Mouse (Mus musculus): ENCODE data around the gene Msmo1. TPM values are rescaled to one million over a fixed set of nuclear protein-coding genes. Genes with fewer than 3 reads are reported as not detected.

Gene Msmo1
- 100 to 1,000 TPM; 225 to 240 TPM for total RNA-seq (2021)
- long read RNA-seq, experiment 1, transcript Msmo1-201 (6 exons, 2,044 nt) = major isoform, 230 of 240 reads
- long read RNA-seq, experiment 1, partial matches to known transcripts = 7 of 240 reads
- long read RNA-seq, experiment 1, other reads (novel, unspliced or antisense) = 2 of 240 reads
- long read RNA-seq, experiment 2, transcript Msmo1-201 (6 exons, 2,044 nt) = major isoform, 522 of 545 reads
- long read RNA-seq, experiment 2, partial matches to known transcripts = 12 of 545 reads
- long read RNA-seq, experiment 2, other reads (novel, unspliced or antisense) = 10 of 545 reads

DNA sequence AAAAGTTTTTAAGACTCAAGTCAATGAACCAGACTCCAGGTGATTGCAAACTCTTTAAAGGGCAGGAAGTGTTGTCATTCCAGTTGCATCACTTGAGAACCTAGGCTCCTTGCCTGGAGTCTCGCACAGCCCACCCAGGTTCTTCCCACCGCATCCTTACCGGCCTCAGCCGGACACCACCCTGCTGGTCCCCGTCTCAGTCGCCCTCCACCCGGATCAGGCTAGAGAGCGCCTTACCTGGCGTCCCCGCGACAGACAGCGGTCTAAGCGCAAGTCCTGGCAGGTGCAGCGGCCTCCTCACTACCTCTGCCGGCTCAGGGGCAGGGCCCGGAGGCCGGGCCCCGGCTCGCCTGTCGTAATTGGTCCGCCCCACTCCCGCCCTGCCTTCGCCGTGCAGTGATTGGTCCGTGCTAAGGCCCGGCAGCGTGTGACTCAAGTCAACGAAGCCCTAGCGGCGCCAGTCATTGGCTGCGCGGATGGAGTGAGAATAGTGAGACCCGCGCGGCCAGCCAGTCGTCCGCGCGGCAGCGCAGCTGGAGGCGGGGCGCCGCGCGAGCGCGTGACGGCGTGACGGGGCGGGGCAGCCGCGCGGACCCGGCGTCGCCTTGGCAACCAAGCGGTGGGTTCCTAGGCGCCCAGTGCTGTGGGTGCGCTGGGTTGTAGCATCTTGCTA, at the start of gene Msmo1:
Gene Msmo1 (minus strand): TSS at position 522 of the 673 bp plus-strand sequence.
- DNase-seq (ENCODE audit: low spot score in 2 of 2) = peak; percentile 86 to 89

DNA sequence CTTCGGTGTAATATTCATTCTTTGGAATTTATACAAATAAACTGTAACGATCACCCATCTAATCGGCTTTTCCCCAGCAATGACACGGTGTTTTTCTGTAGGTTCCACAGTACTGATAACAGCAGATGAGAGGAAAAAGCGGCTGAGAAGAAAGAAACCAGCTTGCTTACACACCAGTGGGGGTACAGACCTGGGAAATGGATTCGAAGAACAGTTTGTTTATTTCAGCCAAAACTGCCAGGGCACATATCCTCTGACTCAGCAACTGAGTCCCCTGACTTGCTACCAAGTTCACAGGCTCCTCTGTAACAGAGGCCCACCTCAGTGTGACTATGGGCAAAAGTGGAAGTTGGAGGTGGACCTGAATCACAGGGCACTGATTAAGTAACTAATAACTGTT, 48.4 kb upstream of the Msmo1 start:
- DNase-seq (ENCODE audit: low spot score in 2 of 2) = no peak

DNA sequence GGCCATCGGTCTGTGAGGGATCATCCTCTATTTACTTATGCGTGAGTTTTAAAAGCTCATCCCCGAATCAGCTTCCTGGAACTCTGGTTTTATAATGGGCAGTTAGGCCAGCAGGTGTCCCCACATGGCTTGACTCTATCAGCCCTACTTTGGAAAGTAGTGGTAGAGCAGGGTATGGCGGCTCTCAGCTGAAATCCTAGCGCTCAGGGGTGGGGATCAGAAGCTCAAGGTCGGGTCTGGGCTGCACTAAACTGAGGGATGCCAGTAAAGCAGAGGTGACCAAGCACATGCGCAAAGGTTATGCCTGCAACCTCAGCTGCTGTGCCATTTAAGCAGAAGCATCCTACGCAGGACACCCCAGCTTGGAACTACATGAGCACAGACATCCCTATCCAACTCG, 44.3 kb upstream of the Msmo1 start:
- no peak for DNase-seq (ENCODE audit: low spot score in 2 of 2)

DNA sequence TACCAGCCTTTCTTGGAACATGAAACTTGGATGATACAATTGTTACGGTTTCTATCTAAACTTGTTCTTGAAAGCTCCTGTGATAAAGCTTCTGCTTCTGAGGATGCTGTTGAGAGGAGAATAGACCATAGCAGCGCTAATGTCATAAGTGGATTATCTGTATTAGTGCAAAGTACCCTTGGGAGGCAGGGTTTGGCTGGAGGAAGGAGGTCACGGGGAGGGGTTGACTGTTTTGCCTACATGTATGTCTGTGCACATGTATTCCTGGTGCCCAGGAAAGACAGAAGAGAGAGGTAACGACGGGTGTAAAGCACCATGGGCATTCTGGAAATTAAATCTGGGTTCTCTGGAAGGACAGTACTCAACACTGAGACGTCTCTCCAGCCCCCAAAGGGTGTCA, 40.5 kb upstream of the Msmo1 start:
- DNase-seq (ENCODE audit: low spot score in 2 of 2) = no peak

DNA sequence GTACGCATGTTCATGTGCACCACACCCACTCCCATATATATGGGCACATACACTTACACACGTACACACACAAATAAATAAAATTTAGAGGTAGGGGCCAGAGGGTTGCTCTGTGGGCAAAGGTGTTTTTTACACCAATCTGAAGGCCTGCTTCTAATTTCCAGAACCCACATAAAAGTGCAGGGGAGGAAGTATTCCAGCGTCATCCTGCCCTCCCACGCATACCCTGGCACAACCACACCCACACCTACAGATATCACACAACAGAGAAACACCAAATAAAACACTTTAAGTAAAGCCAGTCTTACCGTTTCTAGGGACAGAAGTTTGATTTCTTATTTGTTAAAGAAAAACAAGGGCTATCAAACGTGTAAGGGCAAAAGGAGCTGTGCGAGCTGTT, 37.2 kb upstream of the Msmo1 start:
- no peak for DNase-seq (ENCODE audit: low spot score in 2 of 2)

DNA sequence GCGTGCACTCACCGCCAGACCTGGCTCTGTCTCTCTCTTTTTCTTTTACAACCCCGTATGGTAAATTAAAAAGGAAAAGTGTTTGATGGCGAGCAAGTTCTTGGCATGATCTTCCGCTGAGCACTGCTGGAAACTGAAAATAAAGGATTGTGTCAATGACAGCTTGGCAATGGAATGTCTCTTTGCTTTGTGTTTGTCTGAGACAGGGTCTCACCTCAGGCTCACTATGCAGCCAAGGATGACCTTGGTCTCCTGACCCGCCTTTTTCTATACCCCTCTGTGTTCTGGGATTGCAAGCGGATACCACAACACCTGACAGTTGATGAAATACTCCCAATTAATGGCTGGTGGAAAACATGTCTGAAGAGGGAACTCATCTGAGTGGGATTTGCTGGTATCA, 36.0 kb upstream of the Msmo1 start:
- DNase-seq (ENCODE audit: low spot score in 2 of 2) = no peak

DNA sequence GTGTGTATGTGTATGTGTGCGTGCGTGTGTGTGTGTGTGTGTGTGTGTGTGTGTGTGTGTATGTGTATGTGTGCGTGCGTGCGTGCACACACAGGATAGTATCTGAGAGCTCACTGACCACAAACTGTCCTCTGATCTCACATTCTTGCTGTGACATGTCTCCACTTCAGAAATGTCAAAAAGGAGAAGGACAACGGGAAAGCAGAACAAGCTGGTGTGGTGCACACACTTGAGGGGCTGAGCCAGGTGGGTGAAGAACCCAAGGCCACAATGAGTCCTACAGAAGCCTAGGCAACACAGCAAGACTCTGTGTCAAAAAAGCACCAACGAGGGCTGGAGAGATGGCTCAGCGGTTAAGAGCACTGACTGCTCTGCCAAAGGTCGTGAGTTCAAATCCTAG, 35.1 kb upstream of the Msmo1 start:
- DNase-seq (ENCODE audit: low spot score in 2 of 2) = no peak

DNA sequence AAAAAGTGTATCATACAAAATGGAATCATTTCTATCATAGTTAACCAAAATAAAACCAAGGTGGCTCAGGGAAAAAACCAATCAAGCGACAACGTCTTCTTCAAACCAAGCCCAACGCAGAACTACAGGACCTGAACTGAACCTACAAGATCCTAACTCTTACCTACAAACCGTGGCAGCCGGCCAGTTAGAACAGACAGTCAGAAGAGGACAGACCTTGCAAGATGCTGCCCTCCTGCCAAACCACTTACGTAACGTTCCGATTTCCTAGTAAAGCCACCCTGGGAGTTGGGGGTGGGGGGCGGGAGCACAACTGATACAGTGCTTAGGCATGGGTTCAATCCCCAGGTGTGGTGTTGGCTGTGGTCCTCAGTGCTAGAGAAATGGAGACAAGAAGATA, 33.5 kb upstream of the Msmo1 start:
- peak in 1 of 2 experiments; percentile 37 for DNase-seq (ENCODE audit: low spot score in 2 of 2)

DNA sequence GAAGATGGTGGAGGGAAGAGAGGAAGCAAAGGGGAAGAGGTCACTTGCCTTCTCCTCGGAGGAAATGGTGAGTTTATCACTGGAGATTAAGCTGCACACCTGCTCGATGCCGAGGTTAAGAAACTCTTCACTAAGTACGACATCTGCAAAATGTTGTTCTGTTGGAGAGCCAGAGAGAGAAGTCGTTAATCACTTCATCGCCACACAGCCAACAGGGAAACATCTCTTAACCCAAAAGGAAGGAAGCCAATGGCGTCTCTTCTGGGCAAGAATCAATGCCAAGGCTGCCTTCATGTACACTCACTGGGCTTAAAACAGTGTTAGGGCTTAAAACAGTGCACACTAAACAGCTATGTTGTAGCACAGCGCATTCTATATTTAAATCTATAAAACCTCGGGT, 30.5 kb upstream of the Msmo1 start:
- no peak for DNase-seq (ENCODE audit: low spot score in 2 of 2)

DNA sequence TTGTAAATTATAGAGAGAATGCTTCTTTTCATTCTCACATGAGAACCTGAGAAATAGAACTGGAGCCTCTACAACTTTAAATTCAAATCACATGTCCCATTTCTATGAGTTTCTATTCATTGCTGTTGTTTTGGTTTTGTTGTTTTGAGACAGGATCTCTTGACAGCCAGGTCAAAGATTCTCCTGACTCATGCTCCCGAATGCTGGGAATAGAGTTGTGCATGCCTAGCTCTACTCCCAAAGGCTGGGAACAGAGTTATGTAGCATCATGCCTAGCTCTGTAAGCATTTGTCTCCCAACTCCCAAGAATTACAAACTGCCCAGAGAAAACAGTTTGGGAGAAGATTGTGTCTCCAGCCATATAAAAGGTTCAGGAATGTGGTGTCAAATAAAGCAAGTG, 29.2 kb upstream of the Msmo1 start:
- DNase-seq (ENCODE audit: low spot score in 2 of 2) = no peak

DNA sequence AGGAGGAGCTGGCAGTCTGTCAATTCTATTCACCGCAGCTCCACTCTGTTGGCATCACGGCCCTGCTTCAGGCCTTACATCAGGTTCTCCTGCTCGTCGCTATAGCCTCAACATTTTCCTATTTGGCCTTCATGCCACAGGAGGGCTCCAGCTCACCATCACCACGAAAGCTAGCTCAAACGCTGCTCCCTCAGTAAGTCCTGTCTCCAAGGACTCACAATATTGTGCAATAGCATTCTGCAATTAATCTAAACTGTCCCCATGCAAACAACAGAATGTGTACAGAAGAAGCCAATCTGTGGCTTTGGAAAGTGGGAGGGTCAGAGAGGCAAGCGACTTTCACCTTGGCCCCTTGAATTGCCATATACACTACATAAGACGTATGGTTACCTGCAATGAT, 27.8 kb upstream of the Msmo1 start:
- DNase-seq (ENCODE audit: low spot score in 2 of 2) = no peak

DNA sequence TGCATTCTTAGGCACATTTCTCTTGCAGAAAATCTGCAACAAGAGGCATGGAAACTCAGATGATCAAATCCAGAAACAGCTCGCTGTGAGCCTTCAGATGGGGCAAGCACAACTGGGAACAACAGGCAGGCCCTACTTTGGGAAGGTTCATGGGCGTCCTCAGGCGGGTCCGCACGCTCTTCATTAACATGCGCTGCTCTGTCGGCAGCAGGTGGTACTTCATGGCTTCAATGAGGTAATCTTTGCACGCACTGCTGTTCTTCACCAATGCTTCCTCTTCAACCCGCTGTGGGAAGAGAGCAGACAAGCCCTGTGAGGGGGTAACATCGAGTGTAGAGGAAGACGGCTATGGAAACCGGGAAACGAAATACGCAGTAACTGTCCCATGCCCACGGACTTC, 24.4 kb upstream of the Msmo1 start:
- DNase-seq (ENCODE audit: low spot score in 2 of 2) = no peak

DNA sequence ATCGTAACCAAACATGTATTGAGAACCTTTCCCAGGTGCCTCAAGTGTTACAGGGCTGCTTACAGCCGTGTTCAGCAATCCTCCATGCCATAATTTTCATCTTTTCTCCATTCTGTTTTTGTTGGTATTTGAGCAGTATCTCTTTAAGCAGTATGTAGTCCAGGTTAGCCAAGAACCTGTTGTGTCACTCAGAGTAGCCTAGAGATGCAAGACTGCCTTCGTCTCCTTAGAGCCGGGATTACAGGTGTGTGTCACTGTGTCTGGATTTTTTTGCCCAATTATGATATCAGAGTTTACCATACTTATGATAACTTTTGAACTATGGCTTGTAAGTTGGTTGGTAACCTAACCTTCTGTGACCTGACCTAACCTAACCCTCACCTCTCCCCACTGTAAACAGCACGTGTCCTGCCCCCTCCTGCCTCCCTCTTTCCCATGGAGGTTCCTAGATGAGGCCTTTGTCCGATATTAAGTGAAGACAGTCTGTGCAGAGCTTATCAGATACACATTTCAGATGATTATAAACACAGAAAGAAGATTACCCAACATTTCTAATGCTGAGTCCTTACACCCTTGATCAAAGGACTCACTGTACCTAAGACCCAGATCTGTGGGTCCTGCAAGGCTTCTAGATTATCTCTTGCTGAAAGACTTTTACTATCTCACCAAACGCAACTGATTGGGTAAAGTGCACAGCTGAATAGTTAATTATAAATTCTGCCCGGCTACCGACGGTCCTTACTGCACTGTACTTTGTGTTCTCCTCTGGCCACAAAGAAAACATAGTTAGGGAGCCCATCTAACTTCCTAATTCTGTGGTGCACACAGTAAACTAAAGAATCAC, 12.8 kb upstream of the Msmo1 start:
- DNase-seq (ENCODE audit: low spot score in 2 of 2) = no peak

DNA sequence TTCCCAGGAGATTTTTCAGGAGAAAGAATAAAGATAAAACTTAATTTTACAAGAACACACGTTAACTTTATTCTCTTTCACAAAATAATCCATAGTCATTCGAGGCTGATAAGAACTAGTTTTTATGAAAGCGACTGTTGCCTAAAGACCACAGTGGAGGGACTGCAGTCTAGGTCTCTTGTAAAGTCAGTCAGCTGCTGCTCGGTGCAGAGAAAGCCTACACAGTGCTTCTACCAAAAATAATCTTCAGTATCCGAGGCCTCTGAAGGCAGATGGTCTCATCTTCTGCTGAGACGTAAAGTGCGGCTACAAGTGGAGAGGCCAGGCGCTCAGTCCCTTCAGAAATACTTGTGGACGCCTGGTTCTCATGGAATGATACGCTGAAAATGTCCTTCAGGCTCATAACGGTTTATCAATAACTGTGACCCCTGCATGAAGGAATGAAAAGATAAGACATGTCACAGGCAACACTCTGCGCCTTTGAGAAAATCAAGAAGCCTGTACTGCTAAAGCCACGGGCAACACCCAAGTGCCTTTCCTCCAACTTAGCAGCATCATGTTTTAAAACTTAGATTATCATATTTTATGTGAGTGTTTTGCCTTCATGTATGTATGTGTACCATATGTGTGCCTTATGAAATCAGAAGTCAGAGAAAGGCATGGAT, 7.1 kb upstream of the Msmo1 start:
- DNase-seq (ENCODE audit: low spot score in 2 of 2) = no peak

DNA sequence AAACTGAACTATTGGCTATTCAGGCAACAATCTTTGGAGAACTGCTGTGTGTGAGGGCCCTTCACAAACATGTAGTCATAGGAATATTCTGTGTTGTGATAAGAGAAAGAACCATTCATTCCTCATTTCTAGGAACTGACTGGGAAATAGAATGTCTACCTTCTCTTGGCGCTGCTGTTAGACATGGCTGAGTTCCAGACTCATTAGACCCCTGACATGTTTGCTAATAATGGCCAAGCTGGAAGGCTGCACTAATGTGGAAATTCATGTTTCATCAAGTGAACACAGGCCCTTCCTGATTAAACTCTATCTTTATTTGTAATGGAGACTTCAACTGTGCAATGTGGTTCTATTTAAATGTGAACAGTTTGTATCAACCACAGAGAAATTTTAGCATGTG, 5.3 kb upstream of the Msmo1 start:
- DNase-seq (ENCODE audit: low spot score in 2 of 2) = no peak

DNA sequence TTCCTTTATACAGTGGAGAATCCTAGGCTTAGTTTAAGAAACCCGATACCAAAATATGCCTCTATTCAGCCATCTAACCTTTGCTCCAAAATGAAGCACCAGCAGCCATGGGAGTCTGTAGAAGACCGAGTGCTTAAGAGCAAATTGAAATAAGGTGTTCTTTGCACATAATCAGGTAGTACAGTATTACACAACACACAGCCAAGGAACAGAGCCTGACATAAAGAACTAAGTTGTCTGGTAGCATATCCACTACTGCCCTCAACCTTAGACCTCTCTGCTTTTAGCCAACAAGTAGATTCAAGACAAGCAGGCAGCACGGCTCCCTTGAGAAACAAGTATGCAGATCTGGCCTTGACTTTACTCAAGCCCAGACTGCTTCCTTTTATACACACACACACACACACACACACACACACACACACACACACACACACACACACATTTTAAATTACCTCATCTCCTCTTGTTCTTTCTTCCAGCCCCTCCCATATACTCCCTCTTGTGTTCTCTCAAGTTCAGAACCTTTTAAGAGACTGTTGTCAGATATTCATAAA, 3.3 kb upstream of the Msmo1 start:
- peak in 1 of 2 experiments; percentile 16 for DNase-seq (ENCODE audit: low spot score in 2 of 2)

DNA sequence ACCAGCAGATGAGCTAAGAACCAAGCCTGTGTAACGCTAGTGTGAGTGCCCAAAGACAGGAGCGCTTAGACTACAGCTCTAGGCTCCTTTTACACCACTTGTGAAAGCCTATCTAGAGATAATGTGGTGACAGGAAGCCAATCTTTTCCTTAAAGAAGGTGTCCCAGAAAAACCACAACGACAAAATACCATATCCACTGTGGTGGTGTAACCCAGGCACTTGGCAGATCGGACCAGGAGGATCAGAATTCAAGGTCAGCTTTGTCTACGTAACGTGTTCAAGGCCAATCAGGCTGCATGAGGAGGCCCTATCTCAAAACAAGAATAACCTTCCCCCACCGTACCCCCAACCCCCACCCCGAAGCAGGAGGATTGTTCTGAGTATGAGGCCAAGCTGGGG, 1.6 kb upstream of the Msmo1 start:
- peak in 1 of 2 experiments; percentile 16 for DNase-seq (ENCODE audit: low spot score in 2 of 2)

DNA sequence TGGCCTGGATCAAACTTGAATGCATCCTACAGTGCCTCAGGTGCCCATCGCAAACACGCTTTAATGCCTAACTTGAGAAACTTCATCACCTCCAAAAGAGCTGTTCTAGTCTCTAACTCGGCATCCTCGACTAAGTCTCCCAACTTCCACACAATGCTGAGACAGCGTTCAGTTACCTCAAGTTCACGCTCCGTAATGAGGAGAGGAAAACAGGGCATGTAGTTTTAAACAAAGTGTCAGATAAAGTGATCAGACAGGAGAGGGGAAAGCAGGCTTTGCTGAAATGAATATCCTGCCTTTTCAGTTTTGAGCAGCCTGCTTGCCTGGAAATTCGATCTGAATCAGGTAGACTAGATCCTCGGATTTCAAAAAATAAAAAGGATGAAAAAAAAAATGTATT, 996 bp downstream of the Msmo1 start:
- DNase-seq (ENCODE audit: low spot score in 2 of 2) = peak in 1 of 2 experiments; percentile 14

DNA sequence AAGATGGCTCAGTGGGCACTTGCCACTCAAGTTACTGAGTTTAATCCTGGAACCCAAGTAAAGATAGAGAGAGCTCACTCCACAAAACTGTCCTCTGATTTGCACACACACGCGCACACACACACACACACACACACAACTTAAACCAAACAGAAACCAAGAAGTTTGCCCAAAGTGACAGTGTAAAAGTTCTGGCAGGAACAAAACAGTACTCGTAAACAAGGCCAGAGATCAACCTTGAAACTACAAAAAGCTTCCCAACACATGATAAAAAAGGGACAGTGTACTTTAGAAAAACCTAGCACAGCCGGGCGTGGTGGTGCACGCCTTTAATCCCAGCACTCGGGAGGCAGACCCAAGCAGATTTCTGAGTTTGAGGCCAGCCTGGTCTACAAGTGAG, 5.4 kb downstream of the Msmo1 start:
- DNase-seq (ENCODE audit: low spot score in 2 of 2) = peak in 1 of 2 experiments; percentile 8

DNA sequence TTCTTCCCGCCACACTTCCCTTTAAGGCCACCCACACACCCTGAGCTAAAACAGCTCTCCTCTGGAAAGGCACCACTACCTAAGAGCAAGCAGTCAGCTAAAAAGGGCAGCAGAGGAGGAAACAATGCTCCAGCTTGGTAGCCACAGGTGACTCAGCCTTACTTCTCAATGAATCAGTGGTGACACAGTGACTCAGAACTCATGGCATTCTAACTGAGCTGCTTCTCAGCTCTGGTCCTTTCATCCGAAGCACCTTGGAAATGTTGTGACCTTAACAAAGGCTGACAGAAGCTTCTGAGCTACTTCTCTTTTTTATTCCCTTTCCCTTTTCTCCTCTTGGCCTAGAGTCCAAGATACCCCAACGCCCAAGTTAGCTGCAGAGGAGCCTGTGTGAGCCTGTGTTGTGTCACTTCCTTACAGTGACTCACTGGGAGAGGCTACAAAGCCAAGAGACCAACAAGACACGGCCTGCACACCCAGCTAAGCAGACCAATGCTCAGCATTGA, 7.3 kb downstream of the Msmo1 start:
- peak; percentile 21 to 35 for DNase-seq (ENCODE audit: low spot score in 2 of 2)

DNA sequence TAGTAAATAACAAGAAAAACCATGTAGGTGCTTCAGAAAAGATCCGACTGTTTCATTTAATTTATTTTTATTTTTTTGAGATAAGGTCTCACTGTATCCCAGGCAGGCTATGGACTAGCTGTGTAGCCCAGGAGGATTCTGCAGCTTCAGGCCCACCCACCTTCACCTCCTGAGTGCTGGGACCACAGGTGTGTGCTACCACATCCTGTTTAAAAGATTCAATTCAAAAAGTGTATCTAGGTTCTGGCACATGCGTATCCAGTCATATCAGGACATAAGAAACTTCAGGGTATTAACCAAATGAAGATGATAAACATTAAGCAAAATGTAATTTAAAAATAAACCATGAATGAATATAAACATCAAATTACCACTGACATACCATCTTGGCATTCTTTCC, 10.4 kb downstream of the Msmo1 start:
- DNase-seq (ENCODE audit: low spot score in 2 of 2) = peak in 1 of 2 experiments; percentile 10

Data from adrenal gland, adult 18-20 months (tissue).